Mouse (Mus musculus) B cell, adult (primary cell): ENCODE results near the gene Myef2. TPM values are rescaled to one million over a fixed set of nuclear protein-coding genes. Genes with fewer than 3 reads are reported as not detected.

ENCODE experiments used
- total RNA-seq: library from RNA; stranded (reverse); gene quantifications from 4 replicates; pipeline ENCODE4 v1.2.4, GENCODE M21; 2023; ENCODE audit not compliant: inconsistent age

Gene Myef2
- total RNA-seq, result 27.0 to 34.7 TPM (median 31.8 TPM) in 4 replicates

DNA sequence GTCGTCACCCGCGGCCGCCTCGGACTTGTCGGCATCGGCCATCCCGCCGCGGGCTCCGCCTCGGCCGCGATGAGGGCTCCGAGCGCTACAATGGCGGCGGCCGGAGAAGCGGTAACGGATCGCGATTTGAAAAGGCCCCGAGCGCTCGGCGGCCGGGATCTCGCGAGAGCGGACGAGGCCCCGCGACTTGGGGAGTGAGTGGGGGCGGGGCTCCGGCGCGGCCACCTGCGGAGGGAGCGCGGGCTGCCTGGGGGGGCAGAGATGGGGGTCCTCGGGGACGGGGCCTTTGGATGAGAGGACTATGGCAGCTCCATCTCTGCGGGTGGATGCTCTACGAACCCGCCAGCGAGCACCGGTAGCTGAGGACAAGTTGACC, at the start of gene Myef2:
Gene Myef2 (minus strand): TSS at position 185 of the 376 bp plus-strand sequence.

GRCm38 (mm10) chr2:125152388-125152787, 28.9 kb upstream of the Myef2 start, which contains the start of gene Slc12a1:
TSS of gene Slc12a1 (plus strand) at chr2:125152505.

DNA sequence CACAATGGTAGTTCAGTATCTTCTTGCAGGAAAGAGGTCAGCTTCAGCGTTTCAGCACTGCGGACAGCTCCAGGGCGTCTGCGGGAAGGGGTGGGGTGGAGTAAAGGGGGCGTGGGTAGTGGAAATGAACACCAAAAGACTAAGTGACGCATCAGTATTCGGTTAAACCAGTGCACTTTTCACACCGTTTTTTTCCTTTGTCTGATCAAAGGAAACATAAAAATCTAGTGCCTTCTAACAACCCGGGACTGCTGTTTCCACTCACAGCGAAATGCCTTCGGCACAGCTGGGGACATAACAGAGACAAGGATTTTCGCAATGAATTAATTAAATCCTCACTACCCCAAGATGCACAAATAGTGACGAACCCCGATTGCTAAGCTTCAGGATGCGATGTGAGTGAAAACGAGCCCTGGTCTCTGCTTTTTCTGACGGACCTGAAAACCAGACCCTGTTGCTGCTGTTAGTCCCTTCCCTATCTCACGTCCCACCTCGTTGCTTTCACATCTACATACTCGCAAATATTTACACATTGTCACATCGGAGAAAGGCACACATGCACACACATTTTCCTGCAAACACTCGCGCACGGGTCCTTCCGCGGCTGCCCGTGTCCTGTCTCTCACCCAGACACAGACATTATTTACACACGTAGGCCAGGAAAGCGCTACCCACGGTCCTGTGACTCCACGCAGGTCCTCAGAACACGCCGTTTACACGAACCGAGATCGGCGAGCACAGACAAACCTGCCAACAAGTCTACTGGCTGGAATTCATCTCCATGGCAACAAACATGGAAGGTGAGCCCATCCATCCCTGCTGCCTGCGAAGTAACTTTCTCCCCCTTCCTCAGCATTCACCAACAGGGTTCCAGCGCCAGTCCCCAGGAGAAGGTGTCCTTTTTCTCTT, 12.7 kb upstream of the Myef2 start, which contains the start of gene Ctxn2:
Gene Ctxn2 (plus strand): TSS at position 790 of the 909 bp plus-strand sequence.

DNA sequence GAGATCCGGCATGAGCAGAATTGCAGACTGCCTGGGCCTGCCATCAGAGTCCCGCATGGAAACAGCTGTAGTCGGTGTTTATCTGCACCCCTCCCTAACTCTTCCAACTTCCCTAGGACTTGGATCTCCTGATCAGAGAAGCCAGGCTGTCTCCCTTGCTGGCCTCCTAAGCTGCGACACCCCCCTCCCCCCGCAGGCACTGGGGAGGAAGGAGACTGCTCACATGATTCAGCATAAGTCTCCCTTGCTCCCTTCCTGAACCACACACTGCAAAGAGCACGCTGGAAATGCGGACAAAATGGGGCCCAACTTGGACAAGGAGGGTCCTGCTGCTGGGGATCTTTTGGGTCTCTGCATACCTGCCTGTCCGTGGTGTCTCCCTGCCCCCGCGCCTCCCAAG, 55.6 kb downstream of the Myef2 start, which contains the start of gene Slc24a5:
Gene Slc24a5 (plus strand): TSS at position 231 of the 400 bp plus-strand sequence.

Other genes with a start within 250 kb of the Myef2 start
- not detected in 4 replicates for gene Slc24a5, start 55.5 kb downstream of the Myef2 start, total RNA-seq
- not detected in 4 replicates for gene Ctxn2, start 13.0 kb upstream of the Myef2 start, total RNA-seq
- gene Slc12a1, start 28.8 kb upstream of the Myef2 start, total RNA-seq, result not detected in 4 replicates
- 17.8 to 28.9 TPM (median 22.3 TPM) in 4 replicates for gene Dut, start 123.5 kb upstream of the Myef2 start, total RNA-seq